ENCODE assay signal across 8 mouse cellular contexts in genomic region chr6:147145277-147145676, GRCm38 (mm10). TPM values are rescaled to one million over a fixed set of nuclear protein-coding genes. Genes with fewer than 3 reads are reported as not detected.
DNase-seq lines count a peak whose midpoint lies in the region; ATAC-seq and TF ChIP-seq lines count a peak whose summit lies in the region.

No protein-coding gene starts in this region.

- H3K27me3 ChIP-seq in hindbrain, embryonic 16.5 days (replicated peaks; ENCODE audit: control insufficient read depth, insufficient read depth, low read length), result no peaks in the 10 kb centered on the region
- no peaks in the 10 kb centered on the region for H3K27me3 ChIP-seq in limb, embryonic 15.5 days
- H3K27me3 ChIP-seq in neural tube, embryonic 13.5 days, result no peaks in the 10 kb centered on the region

- H3K4me1 ChIP-seq in hindbrain, embryonic 16.5 days (ENCODE audit: control insufficient read depth, insufficient read depth, low read depth, low read length), result no peaks in the 10 kb centered on the region; the same call in 1 of the 2 replicates
- H3K4me1 ChIP-seq in limb, embryonic 15.5 days, result 0 out of 2 replicates have a peak, but pooled peaks cover 9% of the 10 kb centered on the region
- peaks cover 15% of the 10 kb centered on the region for H3K4me1 ChIP-seq in neural tube, embryonic 13.5 days (replicated peaks)

- no peak for TF ChIP-seq POLR2A in brain, embryonic 14.5 days (IDR thresholded peaks at IDR 0.05; ENCODE audit: borderline replicate concordance, extremely low read depth, insufficient read depth, insufficient read length, poor library complexity, severe bottlenecking)

- H3K9ac ChIP-seq in hindbrain, embryonic 16.5 days (ENCODE audit: low read depth, low read length), result no peak overlapping the region
- no peak overlapping the region for H3K9ac ChIP-seq in limb, embryonic 15.5 days
- H3K9ac ChIP-seq in neural tube, embryonic 13.5 days, result no peak overlapping the region

- H3K4me2 ChIP-seq in hindbrain, embryonic 16.5 days (ENCODE audit: low read length), result no peak overlapping the region
- no peak overlapping the region for H3K4me2 ChIP-seq in limb, embryonic 15.5 days
- H3K4me2 ChIP-seq in neural tube, embryonic 13.5 days, result no peak overlapping the region

- no peak overlapping the region for H3K27ac ChIP-seq in hindbrain, embryonic 16.5 days (ENCODE audit: low read depth, low read length)
- H3K27ac ChIP-seq in limb, embryonic 15.5 days, result no peak overlapping the region
- no peak overlapping the region for H3K27ac ChIP-seq in neural tube, embryonic 13.5 days (replicated peaks)

- no peaks in the 10 kb centered on the region for H3K36me3 ChIP-seq in hindbrain, embryonic 16.5 days (ENCODE audit: control insufficient read depth, insufficient read depth, low read length)
- H3K36me3 ChIP-seq in limb, embryonic 15.5 days, result no peaks in the 10 kb centered on the region
- H3K36me3 ChIP-seq in neural tube, embryonic 13.5 days, result no peaks in the 10 kb centered on the region

- H3K9me3 ChIP-seq in hindbrain, embryonic 16.5 days (ENCODE audit: control insufficient read depth, low read length), result no peaks in the 10 kb centered on the region
- H3K9me3 ChIP-seq in limb, embryonic 15.5 days, result no peaks in the 10 kb centered on the region
- H3K9me3 ChIP-seq in neural tube, embryonic 13.5 days, result no peaks in the 10 kb centered on the region

- ATAC-seq in hindbrain, embryonic 16.5 days, result peak; percentile 99
- peak; percentile 63; the same call in 1 of the 2 replicates for ATAC-seq in limb, embryonic 15.5 days (ENCODE audit: insufficient number of reproducible peaks, low FRiP score, low TSS enrichment, low read depth)
- peak; percentile 97 for ATAC-seq in neural tube, embryonic 13.5 days (ENCODE audit: low read depth)

- 7% methylated on average over 2 of the region's 2 CpGs for WGBS in hindbrain, embryonic 16.5 days
- WGBS in limb, embryonic 15.5 days, result 13% methylated on average over 2 of the region's 2 CpGs
- WGBS in neural tube, embryonic 13.5 days, result 14% methylated on average over 2 of the region's 2 CpGs

- 0 out of 2 replicates have a peak, but pooled peaks have one; percentile 6 for TF ChIP-seq CTCF in brain, embryonic 14.5 days (IDR thresholded peaks at IDR 0.05; ENCODE audit: borderline replicate concordance, extremely low read depth, insufficient read depth, insufficient read length)

- no peak overlapping the region for H3K4me3 ChIP-seq in hindbrain, embryonic 16.5 days (ENCODE audit: low read length)
- H3K4me3 ChIP-seq in limb, embryonic 15.5 days, result no peak overlapping the region
- no peak overlapping the region for H3K4me3 ChIP-seq in neural tube, embryonic 13.5 days

- peak; percentile 49 for DNase-seq in gastrocnemius, postnatal 10 days
- DNase-seq in gastrocnemius, adult 18-20 months (ENCODE audit: low spot score), result no peak
- peak; percentile 91 for DNase-seq in brain, embryonic 14.5 days (ENCODE audit: low read depth)
- DNase-seq in frontal cortex, postnatal 14 days (ENCODE audit: low spot score in 2 of 2), result peak; percentile 32 to 57
- DNase-seq in urinary bladder, adult 18-20 months (ENCODE audit: low spot score in 2 of 2), result no peak

RNA-seq across cellular contexts. Expression of gene Klhl42, which starts 54.1 kb away (rescaled TPM):
- total RNA-seq in gastrocnemius, postnatal 10 days (2021), result 1 to 10 TPM; 5.4 to 7.5 TPM
- total RNA-seq in gastrocnemius, adult 18-20 months (2021), result 1 to 10 TPM; 1.2 to 1.5 TPM
- 10.9 and 13.0 TPM in 2 replicates for polyA plus RNA-seq in brain, embryonic 14.5 days (2012; rRNA removed)
- 6.3 and 8.2 TPM in 2 replicates for polyA plus RNA-seq in hindbrain, embryonic 16.5 days (2015; fragmentation: Nextera tagmentation; extraction: Ambion mirVana)
- polyA plus RNA-seq in limb, embryonic 15.5 days (2015; fragmentation: Nextera tagmentation; extraction: Ambion mirVana), result 7.6 and 8.3 TPM in 2 replicates
- 5.6 and 7.6 TPM in 2 replicates for polyA plus RNA-seq in neural tube, embryonic 13.5 days (2015; fragmentation: Nextera tagmentation; extraction: Ambion mirVana)

RNA-seq across cellular contexts. Expression of gene Mansc4, which starts 58.4 kb away (rescaled TPM):
- not detected for total RNA-seq in gastrocnemius, postnatal 10 days (2021)
- total RNA-seq in gastrocnemius, adult 18-20 months (2021), result under 1 TPM in 1 of 2 experiments, not detected in 1; 0.21 TPM
- 0.35 and 0.59 TPM in 2 replicates for polyA plus RNA-seq in brain, embryonic 14.5 days (2012; rRNA removed)
- 0.65 and 0.81 TPM in 2 replicates for polyA plus RNA-seq in hindbrain, embryonic 16.5 days (2015; fragmentation: Nextera tagmentation; extraction: Ambion mirVana)
- polyA plus RNA-seq in limb, embryonic 15.5 days (2015; fragmentation: Nextera tagmentation; extraction: Ambion mirVana), result 0.77 and 0.82 TPM in 2 replicates
- 0.26 and 0.40 TPM in 2 replicates for polyA plus RNA-seq in neural tube, embryonic 13.5 days (2015; fragmentation: Nextera tagmentation; extraction: Ambion mirVana)

Comparison
In these comparisons a context has a peak if more than half of its experiments do, and no peak if none do; other contexts are left out.
1. DNase-seq: peak in gastrocnemius, postnatal 10 days (single experiment), brain, embryonic 14.5 days (single experiment) and frontal cortex, postnatal 14 days (2 of 2); none in gastrocnemius, adult 18-20 months (single experiment) and urinary bladder, adult 18-20 months (0 of 2).
2. Peak in every context shown above with its lines, with median percentiles within 50 percentile points of each other: ATAC-seq.